Mouse (Mus musculus) brain, adult 2 months (tissue): Measurements from ENCODE around the gene Zfp286.

Experiments used
- DNase-seq: peaks from one replicate; pipeline ENCODE4 v3.0.0; 2011; ENCODE audit warnings: low read depth, low spot score

The Zfp286 gene

GRCm38 (mm10) chr11:62708252-62708651 is 81.0 kb downstream of the Zfp286 start:
- DNase-seq: no peak

GRCm38 (mm10) chr11:62706141-62706540 is 83.1 kb downstream of the Zfp286 start:
- DNase-seq: no peak
